Mouse (Mus musculus): ENCODE results near the gene Abcc4. TPM values are rescaled to one million over a fixed set of nuclear protein-coding genes. Genes with fewer than 3 reads are reported as not detected.

Abcc4 gene
- total RNA-seq (2021): 1 to 10 TPM; 7.7 to 9.2 TPM

- peak; percentile 39 to 54 for DNase-seq (ENCODE audit: extremely low spot score in 1 of 2, low spot score in 1 of 2)
Measured at GRCm38 (mm10) chr14:118705808-118706731, at the start of gene Abcc4. Gene Abcc4 (minus strand): TSS chr14:118706219.

DNA sequence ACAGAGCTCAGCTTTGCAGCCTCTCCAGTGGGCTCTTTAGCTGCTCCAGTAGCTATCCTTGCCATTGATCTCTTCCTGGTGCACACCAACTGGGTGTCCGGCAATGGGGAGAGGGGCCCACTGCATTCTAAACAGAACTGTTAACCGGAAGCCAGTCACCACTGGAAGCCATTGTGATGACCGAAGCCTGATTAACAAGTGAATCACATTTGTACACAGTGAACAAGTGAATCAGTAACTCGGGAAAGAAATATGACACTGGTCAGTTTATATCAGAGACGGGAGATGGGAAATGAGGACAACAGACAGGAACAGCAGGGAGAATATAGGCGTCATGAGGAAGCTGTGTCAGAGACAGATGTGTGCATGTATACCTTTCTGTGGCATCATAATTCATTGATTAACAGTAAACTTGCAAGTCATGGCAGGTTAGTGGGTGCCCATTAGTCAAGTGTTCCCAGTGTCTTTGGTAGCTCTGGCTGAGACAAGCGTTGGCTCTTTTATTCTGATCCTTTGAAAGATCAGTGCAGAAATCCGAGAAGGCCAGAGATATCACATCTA is 45.3 kb upstream of the Abcc4 start:
- no peak for DNase-seq (ENCODE audit: extremely low spot score in 1 of 2, low spot score in 1 of 2)

- no peak for DNase-seq (ENCODE audit: extremely low spot score in 1 of 2, low spot score in 1 of 2)
Measured at GRCm38 (mm10) chr14:118750505-118751192, 44.6 kb upstream of the Abcc4 start.

DNA sequence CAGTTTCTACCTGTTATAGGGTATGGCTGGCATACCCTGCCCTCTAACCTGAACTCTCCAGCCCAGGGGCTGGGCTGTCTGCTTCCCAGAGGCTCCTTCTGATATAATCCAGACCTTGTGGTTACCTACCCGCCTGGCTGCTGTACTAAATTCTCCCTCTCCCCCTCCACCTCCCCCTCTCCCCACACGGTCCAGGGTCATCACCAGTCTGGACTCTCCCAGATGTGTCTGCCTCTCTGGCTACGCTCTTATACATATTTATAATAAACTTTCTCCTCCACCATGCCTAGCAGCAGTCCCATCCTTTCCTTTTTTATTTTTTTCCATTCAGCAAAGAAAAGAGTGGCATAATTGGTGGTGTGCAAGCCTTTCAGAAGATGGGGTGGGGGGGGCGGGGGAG is 43.7 kb upstream of the Abcc4 start:
- DNase-seq (ENCODE audit: extremely low spot score in 1 of 2, low spot score in 1 of 2): no peak

DNA sequence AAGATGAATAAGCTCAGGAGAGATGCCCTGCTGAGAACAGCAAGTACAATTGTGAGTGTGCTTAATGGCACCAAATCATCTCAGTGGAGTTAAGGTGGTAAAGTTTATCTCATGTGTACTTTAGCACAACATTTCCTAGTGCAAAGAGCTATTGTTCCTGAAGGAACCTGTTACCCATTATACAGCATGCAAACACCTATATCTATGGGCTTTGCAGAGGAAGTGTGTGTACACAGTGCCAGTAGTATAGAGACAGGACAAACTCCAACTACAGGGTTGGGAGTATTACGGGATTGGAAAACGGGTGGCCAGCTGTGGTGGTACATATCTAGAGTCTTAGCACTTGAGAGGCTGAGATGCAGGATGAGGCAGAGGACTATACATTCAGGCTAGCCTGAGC is 43.0 kb upstream of the Abcc4 start:
- DNase-seq (ENCODE audit: extremely low spot score in 1 of 2, low spot score in 1 of 2): no peak

GRCm38 (mm10) chr14:118742862-118743261 is 36.8 kb upstream of the Abcc4 start:
- no peak for DNase-seq (ENCODE audit: extremely low spot score in 1 of 2, low spot score in 1 of 2)

- no peak for DNase-seq (ENCODE audit: extremely low spot score in 1 of 2, low spot score in 1 of 2)
Measured at GRCm38 (mm10) chr14:118741780-118742179, 35.8 kb upstream of the Abcc4 start.

- DNase-seq (ENCODE audit: extremely low spot score in 1 of 2, low spot score in 1 of 2): no peak
Measured at GRCm38 (mm10) chr14:118737251-118737888, 31.4 kb upstream of the Abcc4 start.

DNA sequence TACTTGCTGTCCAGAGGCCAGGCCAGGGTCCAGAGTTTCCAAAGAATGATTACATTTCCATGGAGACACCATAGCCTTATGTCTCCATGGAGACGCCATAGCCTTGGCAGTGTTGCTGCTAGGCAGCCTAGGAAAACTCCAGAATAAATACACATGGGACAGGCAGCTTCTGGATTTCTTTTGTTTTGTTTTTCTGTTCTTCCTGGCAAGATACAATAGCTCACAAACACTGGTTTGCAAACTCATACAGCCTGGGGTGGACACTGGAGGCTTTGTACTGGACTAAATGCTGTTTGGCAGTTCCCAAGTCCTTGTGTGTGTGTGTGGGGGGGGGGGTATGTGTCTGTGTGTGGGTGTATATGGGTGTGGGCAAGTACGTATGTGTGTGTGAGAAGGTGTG is 29.1 kb upstream of the Abcc4 start:
- no peak for DNase-seq (ENCODE audit: extremely low spot score in 1 of 2, low spot score in 1 of 2)

GRCm38 (mm10) chr14:118733146-118733545 is 27.1 kb upstream of the Abcc4 start:
- no peak for DNase-seq (ENCODE audit: extremely low spot score in 1 of 2, low spot score in 1 of 2)

- DNase-seq (ENCODE audit: extremely low spot score in 1 of 2, low spot score in 1 of 2): no peak
Measured at GRCm38 (mm10) chr14:118730631-118731030, 24.6 kb upstream of the Abcc4 start.

DNA sequence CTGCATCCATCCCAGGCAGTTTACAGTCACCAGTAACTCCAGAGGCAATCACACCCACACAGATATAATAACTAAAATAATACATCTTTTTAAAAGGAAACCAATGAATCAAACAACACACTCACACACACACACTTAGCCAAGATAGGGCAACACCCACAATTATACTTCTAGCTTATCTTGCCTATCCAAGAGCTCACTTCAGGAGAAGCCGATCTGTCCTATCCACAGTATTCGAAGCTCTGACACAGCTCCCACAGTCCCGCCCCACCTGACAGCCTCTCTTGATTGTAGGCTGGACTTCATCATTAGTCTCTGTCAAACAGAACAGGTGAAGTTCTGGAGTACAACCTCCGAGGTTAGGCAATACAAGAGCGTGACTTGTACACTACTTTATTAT is 19.4 kb upstream of the Abcc4 start:
- no peak for DNase-seq (ENCODE audit: extremely low spot score in 1 of 2, low spot score in 1 of 2)

- DNase-seq (ENCODE audit: extremely low spot score in 1 of 2, low spot score in 1 of 2): no peak
Measured at GRCm38 (mm10) chr14:118723920-118724693, 18.1 kb upstream of the Abcc4 start.

DNA sequence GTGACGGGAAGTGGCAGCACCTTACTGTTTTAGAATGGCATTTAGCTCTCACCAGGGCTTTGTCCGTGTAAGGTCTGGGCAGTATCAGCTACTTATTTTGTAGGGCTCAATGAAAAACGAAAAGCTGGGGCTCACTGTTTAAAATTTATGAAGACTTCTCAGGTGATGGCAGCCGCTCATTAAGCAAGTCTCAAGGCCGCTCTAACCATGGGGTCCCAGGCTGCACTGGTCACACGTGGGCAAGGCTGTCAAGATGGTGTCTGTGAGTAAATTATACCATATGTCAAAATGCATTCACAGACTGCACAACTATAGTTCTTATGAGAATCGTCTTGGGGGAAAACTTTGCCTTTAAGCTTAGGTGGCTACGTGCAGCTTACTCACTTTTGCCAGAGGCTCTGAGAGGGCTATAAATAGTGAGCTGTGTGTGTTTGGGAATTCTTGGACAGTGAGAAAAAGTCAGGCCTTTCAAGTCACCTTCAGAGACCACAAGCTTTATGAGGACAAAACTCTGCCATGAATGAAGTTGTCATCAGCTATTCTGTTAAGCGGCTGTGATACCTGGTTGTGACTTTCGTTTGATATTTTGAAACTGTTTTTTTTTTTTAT is 13.7 kb upstream of the Abcc4 start:
- no peak for DNase-seq (ENCODE audit: extremely low spot score in 1 of 2, low spot score in 1 of 2)

DNA sequence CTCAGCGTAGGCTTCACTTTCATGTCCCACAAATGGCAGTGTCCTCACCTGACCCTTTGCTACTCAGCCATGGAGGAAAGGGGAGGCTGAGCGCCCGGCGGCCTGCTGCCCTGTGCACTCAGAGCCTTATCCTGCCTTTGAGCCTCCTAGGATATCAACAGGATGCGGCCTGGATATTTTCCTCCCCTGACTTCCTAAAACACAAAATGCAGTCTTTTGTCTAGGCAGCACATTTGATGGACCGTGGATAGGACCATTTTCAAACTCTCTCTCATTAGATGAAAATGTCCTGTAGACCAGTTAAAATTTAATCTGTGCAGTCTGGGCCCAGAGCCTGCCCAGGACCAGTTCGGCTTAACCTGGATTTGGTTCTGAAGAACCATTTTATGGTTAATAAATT is 12.6 kb upstream of the Abcc4 start:
- DNase-seq (ENCODE audit: extremely low spot score in 1 of 2, low spot score in 1 of 2): no peak

DNA sequence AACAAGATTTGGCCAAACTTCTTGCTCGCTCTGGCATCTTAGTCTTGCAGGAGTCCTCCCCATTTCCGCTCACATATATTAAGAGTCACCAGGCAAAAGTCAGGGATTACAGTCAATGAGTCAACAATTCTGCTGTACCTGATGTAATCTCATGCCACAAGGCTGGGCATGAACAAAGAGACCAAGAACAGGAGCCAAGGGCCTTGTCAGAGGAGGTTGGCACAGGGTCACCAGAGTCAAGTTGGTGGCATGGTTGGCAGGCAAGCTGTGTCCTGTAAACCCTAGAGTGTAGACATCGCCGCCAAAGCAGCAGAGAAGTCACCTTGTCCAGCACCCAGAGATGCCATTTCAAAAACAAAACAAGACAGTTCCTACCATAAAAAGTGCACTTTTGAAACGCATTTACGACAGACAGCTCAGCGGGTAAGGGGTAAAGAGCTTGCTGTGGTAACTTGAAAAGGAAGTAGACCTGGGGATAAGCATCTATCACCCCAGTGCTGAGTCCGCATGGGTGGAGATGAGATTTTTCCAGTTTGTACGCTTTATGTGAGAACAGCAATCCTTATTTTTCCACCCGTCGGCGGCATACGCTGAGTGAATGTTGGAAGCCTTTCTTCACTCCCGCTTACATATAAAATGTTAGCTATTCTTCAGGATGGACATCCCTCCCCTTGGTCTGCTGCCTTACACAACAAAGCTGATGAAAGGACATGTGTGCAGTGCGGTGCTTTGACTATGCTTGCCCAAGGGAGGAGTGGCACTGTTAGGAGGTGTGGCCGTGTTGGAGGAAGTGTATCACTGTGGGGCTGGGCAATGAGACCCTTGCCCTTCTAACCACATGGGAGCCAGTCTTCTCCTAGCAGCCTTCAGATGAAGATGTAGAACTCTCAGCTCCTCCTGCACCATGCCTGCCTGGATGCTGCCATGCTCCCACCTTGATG is 10.6 kb upstream of the Abcc4 start:
- no peak for DNase-seq (ENCODE audit: extremely low spot score in 1 of 2, low spot score in 1 of 2)

GRCm38 (mm10) chr14:118714720-118715119 is 8.7 kb upstream of the Abcc4 start:
- no peak for DNase-seq (ENCODE audit: extremely low spot score in 1 of 2, low spot score in 1 of 2)

DNA sequence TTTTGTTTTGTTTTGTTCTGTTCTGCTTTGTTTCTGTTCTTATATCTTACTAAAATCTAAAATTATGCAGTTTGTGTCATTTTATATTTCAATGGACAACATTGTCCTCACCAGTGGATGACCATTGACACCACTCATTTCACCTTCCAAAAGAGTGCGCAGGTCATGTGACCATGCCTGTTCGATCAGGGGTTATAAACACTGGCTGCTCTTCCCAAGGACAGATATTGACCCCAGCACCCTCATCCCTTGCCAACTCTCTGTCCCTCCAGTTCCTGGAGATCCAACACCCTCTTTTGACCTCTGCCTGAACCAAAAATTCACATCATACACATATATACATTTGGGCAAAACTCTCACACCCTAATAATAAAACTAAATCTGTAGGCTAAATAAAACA is 8.3 kb upstream of the Abcc4 start:
- no peak for DNase-seq (ENCODE audit: extremely low spot score in 1 of 2, low spot score in 1 of 2)

DNA sequence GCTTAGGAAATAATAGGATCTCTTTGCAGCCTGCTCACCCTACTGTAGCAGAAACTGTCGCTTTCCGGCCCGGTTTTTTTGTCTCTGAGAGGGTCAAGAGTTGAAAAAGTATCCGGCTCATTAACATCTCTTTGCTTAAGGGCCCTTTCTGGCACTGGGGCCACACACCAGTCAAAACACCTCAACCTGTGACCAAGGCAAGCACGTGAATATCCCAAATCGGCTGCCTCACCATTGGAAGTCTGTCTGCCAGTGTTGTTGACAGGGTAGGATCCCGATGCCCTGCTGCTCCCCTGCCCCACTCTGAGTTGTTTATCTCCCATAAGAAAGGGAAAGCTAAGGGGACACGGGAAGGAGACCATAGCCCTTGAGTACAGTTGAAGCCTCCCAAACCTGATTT is 7.8 kb upstream of the Abcc4 start:
- DNase-seq (ENCODE audit: extremely low spot score in 1 of 2, low spot score in 1 of 2): no peak
